Mouse (Mus musculus): Measurements from ENCODE around the gene Gm4353. TPM values are rescaled to one million over a fixed set of nuclear protein-coding genes. Genes with fewer than 3 reads are reported as not detected.

The Gm4353 gene
- polyA plus RNA-seq (2021; fragmentation: Nextera tagmentation) = 0.54 and 0.55 TPM in 2 replicates
- long read RNA-seq, experiment 1 = 0 reads
- long read RNA-seq, experiment 2 = 0 reads

DNA sequence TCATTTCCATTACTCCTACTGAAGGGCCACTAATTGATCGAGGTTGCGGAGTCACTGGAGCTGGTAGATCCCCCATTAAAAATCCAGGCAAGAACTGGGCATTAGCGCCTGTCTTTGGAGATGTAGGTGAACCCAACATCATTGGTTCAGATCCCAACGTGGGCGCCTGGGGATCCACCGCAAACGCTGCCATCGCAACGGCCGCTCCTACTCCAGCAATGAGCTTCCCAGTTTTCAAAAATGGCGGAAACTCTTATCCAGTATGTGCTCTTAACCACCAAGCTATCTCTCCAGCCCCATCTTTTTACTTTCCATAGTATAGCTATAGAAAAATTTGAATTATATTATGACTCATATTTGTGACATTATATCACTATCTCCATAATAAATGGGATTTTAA lies at the start of gene Gm4353:
Gene Gm4353, minus strand, starts transcription at position 270 of the 400 bp plus-strand sequence.

GRCm38 (mm10) chr7:116039196-116039537 lies 45.3 kb downstream of the Gm4353 start, which contains the start of gene 1110004F10Rik:
TSS of gene 1110004F10Rik (plus strand) at chr7:116039397.

DNA sequence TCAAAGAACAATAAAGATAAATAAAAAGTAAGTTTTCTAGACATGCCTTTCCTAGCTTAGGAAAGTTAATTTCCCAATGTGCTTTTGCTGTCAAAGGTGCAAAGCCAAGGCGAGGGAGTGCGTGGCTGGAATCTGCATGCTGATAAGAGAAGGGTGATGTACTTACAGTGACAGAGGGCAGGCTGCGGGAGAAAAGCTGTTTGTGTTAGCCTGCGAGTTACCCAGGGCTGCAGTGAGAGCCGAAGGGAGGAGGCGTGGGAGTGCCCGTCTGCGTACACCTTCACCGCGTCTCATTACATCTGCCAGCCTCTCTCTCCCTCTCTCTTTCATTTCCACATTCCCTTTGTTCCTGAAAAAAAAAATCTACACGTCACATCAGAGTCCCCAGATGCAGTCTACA lies 45.9 kb downstream of the Gm4353 start, which contains the start of gene Sox6:
Gene Sox6, minus strand, starts transcription at position 286 of the 400 bp plus-strand sequence.

Other genes with a start within 250 kb of the Gm4353 start
- 11.8 and 12.7 TPM in 2 replicates for gene Sox6, start 45.8 kb downstream of the Gm4353 start, polyA plus RNA-seq (2021; fragmentation: Nextera tagmentation)
- gene 1110004F10Rik, start 45.2 kb downstream of the Gm4353 start, polyA plus RNA-seq (2021; fragmentation: Nextera tagmentation) = 252 and 264 TPM in 2 replicates
- gene Plekha7, start 223.7 kb upstream of the Gm4353 start, polyA plus RNA-seq (2021; fragmentation: Nextera tagmentation) = 2.6 TPM in 2 replicates
- 1,838 and 2,051 TPM in 2 replicates for gene Rps13, start 249.6 kb upstream of the Gm4353 start, polyA plus RNA-seq (2021; fragmentation: Nextera tagmentation)